Mouse (Mus musculus) heart, embryonic 12.5 days (tissue): ENCODE measurements around the gene Zfp644. TPM values are rescaled to one million over a fixed set of nuclear protein-coding genes. Genes with fewer than 3 reads are reported as not detected.

Experiments
- ATAC-seq: fragments of 200-750 bp; cut with Nextera tagmentation; 2 replicates; pipeline ENCODE4 v1.8.0; 2017; ENCODE audit warnings: moderate TSS enrichment, moderate library complexity; ENCODE audit not compliant: insufficient number of reproducible peaks, low FRiP score
- H3K27ac ChIP-seq: fragments of 300-500 bp; sonication (generic); 2 replicates; pipeline ENCODE4 v1.5.1; 2016; ENCODE audit warnings: mild to moderate bottlenecking, moderate library complexity; ENCODE audit not compliant: poor library complexity, severe bottlenecking
- H3K27me3 ChIP-seq: fragments of 300-500 bp; sonication (generic); replicated peaks from 2 replicates; pipeline ENCODE4 v1.6.1; 2016; ENCODE audit warnings: mild to moderate bottlenecking, moderate library complexity
- H3K36me3 ChIP-seq: fragments of 300-500 bp; sonication (generic); 2 replicates; pipeline ENCODE4 v1.6.1; 2016; ENCODE audit warnings: mild to moderate bottlenecking, moderate library complexity
- H3K4me1 ChIP-seq: fragments of 300-500 bp; sonication (generic); replicated peaks from 2 replicates; pipeline ENCODE4 v1.6.1; 2016; ENCODE audit warnings: mild to moderate bottlenecking
- H3K4me2 ChIP-seq: fragments of 300-500 bp; sonication (generic); 2 replicates; pipeline ENCODE4 v1.6.1; 2016; ENCODE audit warnings: mild to moderate bottlenecking, moderate library complexity
- H3K4me3 ChIP-seq: fragments of 300-500 bp; sonication (generic); 2 replicates; pipeline ENCODE4 v1.5.1; 2016; ENCODE audit warnings: mild to moderate bottlenecking
- H3K9ac ChIP-seq: fragments of 300-500 bp; sonication (generic); 2 replicates; pipeline ENCODE4 v1.6.1; 2016; ENCODE audit warnings: mild to moderate bottlenecking, moderate library complexity
- H3K9me3 ChIP-seq: fragments of 300-500 bp; sonication (generic); replicated peaks from 2 replicates; pipeline ENCODE4 v1.6.1; 2016; ENCODE audit warnings: mild to moderate bottlenecking, moderate library complexity
- WGBS: fragments of 180-500 bp; shearing (Covaris S2); methylation state at CpG from one replicate; pipeline ENCODE4 v1.1.7; 2016; 5-methylcytosine and 5-hydroxymethylcytosine counted together
- polyA plus RNA-seq: library from polyadenylated mRNA; unstranded; fragments of >200 nt; fragmentation: Nextera tagmentation; extraction: Ambion mirVana; gene quantifications from 2 replicates; pipeline ENCODE4 v1.2.1, GENCODE M21; 2016

The Zfp644 gene
- polyA plus RNA-seq, 1 experiment from 2014 or later, result 61.1 TPM

- H3K4me2 ChIP-seq, result no peak overlapping the region
- no peak overlapping the region for H3K27ac ChIP-seq
- no peak for ATAC-seq
- H3K4me1 ChIP-seq, result no peaks in the 10 kb centered on the region
- no peak overlapping the region for H3K9ac ChIP-seq
- H3K9me3 ChIP-seq, result no peaks in the 10 kb centered on the region
- no peak overlapping the region for H3K4me3 ChIP-seq
- no peaks in the 10 kb centered on the region for H3K27me3 ChIP-seq
- H3K36me3 ChIP-seq, result peaks cover 24% of the 10 kb centered on the region; the same call in 1 of the 2 replicates
Observed at GRCm38 (mm10) chr5:106594388-106594787, 102.7 kb downstream of the Zfp644 start.

DNA sequence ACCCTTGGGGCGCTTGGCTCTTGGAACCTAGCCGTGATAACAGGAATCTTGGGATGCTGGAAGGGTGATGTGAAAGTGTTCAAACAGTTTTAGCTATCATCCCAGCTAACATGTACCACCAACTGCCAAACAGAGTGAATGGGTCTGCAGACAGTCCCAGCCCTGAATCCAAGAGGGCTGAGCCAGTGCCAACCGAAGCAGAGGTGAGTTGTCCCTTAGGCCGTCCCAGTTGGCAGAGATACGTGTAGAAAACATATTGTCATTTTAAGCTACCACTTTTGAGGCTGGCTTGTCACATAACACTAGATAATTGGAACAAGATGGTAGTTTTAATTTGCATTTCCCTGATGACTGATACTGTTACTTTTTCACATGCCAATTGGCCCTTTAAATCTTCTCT, 106.4 kb downstream of the Zfp644 start:
- peaks cover 23% of the 10 kb centered on the region; the same call in 1 of the 2 replicates for H3K36me3 ChIP-seq
- H3K4me3 ChIP-seq, result no peak overlapping the region
- 87% methylated on average over 5 of the region's 5 CpGs for WGBS
- ATAC-seq, result no peak
- no peaks in the 10 kb centered on the region for H3K4me1 ChIP-seq
- no peak overlapping the region for H3K4me2 ChIP-seq
- no peaks in the 10 kb centered on the region for H3K9me3 ChIP-seq
- no peak overlapping the region for H3K9ac ChIP-seq
- no peak overlapping the region for H3K27ac ChIP-seq
- H3K27me3 ChIP-seq, result no peaks in the 10 kb centered on the region

GRCm38 (mm10) chr5:106589670-106590069, 107.4 kb downstream of the Zfp644 start:
- Histone ChIP-seq H3K9ac (no peak overlapping the region), H3K27ac (no peak overlapping the region), H3K4me3 (no peak overlapping the region), H3K27me3 (no peaks in the 10 kb centered on the region), H3K4me2 (no peak overlapping the region), H3K9me3 (no peaks in the 10 kb centered on the region), H3K4me1 (no peaks in the 10 kb centered on the region), H3K36me3 (peaks cover 21% of the 10 kb centered on the region; the same call in 1 of the 2 replicates)
- no peak for ATAC-seq
- 89% methylated on average over 11 of the region's 11 CpGs for WGBS

GRCm38 (mm10) chr5:106589006-106589405, 108.1 kb downstream of the Zfp644 start:
- H3K9ac ChIP-seq, result no peak overlapping the region
- H3K4me3 ChIP-seq, result no peak overlapping the region
- no peak overlapping the region for H3K27ac ChIP-seq
- no peak for ATAC-seq
- no peaks in the 10 kb centered on the region for H3K9me3 ChIP-seq
- H3K27me3 ChIP-seq, result no peaks in the 10 kb centered on the region
- no peaks in the 10 kb centered on the region for H3K4me1 ChIP-seq
- peaks cover 21% of the 10 kb centered on the region; the same call in 1 of the 2 replicates for H3K36me3 ChIP-seq
- no peak overlapping the region for H3K4me2 ChIP-seq
- WGBS, result 81% methylated on average over 9 of the region's 9 CpGs

DNA sequence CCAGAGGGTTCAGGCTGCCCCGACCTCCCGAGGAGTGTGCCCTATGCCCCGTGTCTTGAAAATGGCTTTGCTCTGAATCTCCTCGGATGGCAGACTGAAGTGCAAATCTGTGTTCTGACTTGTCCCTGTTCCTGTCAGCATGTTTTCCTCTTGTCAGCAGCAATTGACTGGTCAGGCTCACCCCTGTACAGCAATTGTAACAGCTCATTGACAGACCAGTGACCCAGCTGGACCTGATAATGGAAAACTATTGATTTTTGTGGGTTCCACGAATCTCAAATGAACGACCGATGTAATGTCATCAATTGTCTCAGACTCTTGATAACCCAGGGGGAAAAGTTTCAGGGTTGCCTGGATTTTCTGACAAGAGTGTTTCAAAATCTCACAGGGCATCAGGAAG, 116.1 kb downstream of the Zfp644 start:
- no peak overlapping the region for H3K4me3 ChIP-seq
- H3K9ac ChIP-seq, result no peak overlapping the region
- no peaks in the 10 kb centered on the region for H3K36me3 ChIP-seq
- 66% methylated on average over 7 of the region's 7 CpGs for WGBS
- ATAC-seq, result no peak
- no peak overlapping the region for H3K4me2 ChIP-seq
- H3K27ac ChIP-seq, result no peak overlapping the region
- H3K4me1 ChIP-seq, result no peaks in the 10 kb centered on the region
- no peaks in the 10 kb centered on the region for H3K9me3 ChIP-seq
- H3K27me3 ChIP-seq, result no peaks in the 10 kb centered on the region

- Histone ChIP-seq H3K27ac (no peak overlapping the region), H3K27me3 (peaks cover 8% of the 10 kb centered on the region), H3K9ac (no peak overlapping the region), H3K4me2 (no peak overlapping the region), H3K4me1 (no peaks in the 10 kb centered on the region), H3K9me3 (no peaks in the 10 kb centered on the region), H3K4me3 (no peak overlapping the region), H3K36me3 (no peaks in the 10 kb centered on the region)
- no peak for ATAC-seq
- WGBS, result 81% methylated on average over 9 of the region's 9 CpGs
Observed at GRCm38 (mm10) chr5:106577237-106577888, 119.7 kb downstream of the Zfp644 start.

DNA sequence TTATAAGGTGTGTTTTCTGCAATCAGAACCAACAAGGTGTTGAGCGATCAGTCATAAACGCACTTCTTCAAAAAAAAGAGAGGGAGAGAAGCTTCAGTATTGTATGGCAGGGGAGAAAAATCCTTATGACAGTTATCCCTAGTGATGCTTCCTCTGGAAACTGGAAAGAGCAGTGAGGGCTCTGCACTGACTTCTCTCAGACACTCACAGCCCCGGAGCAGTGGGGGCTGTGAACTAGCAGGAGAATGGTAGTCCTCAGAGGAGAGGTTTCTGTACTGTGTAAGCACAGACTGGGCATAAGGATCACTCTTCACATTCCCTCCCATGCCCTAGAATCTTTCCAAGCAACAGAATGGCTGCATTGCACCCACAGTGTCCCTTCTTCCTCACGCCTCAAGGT, 122.0 kb downstream of the Zfp644 start:
- Histone ChIP-seq H3K9ac (no peak overlapping the region), H3K9me3 (no peaks in the 10 kb centered on the region), H3K4me3 (peak overlapping the region; percentile 69), H3K27me3 (peaks cover 10% of the 10 kb centered on the region), H3K36me3 (no peaks in the 10 kb centered on the region), H3K4me2 (peak overlapping the region; percentile 100), H3K27ac (no peak overlapping the region), H3K4me1 (no peaks in the 10 kb centered on the region)
- ATAC-seq, result no peak
- WGBS, result 27% methylated on average over 4 of the region's 4 CpGs

GRCm38 (mm10) chr5:106574560-106574946, 122.5 kb downstream of the Zfp644 start:
- Histone ChIP-seq H3K4me1 (no peaks in the 10 kb centered on the region), H3K27ac (no peak overlapping the region), H3K27me3 (peaks cover 10% of the 10 kb centered on the region), H3K4me2 (peak overlapping the region; percentile 100), H3K36me3 (no peaks in the 10 kb centered on the region), H3K4me3 (peak overlapping the region; percentile 69), H3K9me3 (no peaks in the 10 kb centered on the region), H3K9ac (peak overlapping the region; percentile 72)
- peak; percentile 91 for ATAC-seq
- WGBS, result under 1% methylated on average over 43 of the region's 45 CpGs

GRCm38 (mm10) chr5:106573742-106574559, 123.1 kb downstream of the Zfp644 start:
- Histone ChIP-seq H3K4me2 (peak overlapping the region; percentile 100), H3K4me1 (no peaks in the 10 kb centered on the region), H3K36me3 (no peaks in the 10 kb centered on the region), H3K27me3 (peaks cover 14% of the 10 kb centered on the region), H3K9ac (peak overlapping the region; percentile 72), H3K9me3 (no peaks in the 10 kb centered on the region), H3K27ac (no peak overlapping the region), H3K4me3 (peak overlapping the region; percentile 69)
- WGBS, result 6% methylated on average over 52 of the region's 55 CpGs
- ATAC-seq, result peak; percentile 56
